Mouse (Mus musculus): ENCODE data around the gene Fbxl19. TPM values are rescaled to one million over a fixed set of nuclear protein-coding genes. Genes with fewer than 3 reads are reported as not detected.

Fbxl19 gene
- polyA plus RNA-seq, 1 experiment = 37.2 TPM

DNA sequence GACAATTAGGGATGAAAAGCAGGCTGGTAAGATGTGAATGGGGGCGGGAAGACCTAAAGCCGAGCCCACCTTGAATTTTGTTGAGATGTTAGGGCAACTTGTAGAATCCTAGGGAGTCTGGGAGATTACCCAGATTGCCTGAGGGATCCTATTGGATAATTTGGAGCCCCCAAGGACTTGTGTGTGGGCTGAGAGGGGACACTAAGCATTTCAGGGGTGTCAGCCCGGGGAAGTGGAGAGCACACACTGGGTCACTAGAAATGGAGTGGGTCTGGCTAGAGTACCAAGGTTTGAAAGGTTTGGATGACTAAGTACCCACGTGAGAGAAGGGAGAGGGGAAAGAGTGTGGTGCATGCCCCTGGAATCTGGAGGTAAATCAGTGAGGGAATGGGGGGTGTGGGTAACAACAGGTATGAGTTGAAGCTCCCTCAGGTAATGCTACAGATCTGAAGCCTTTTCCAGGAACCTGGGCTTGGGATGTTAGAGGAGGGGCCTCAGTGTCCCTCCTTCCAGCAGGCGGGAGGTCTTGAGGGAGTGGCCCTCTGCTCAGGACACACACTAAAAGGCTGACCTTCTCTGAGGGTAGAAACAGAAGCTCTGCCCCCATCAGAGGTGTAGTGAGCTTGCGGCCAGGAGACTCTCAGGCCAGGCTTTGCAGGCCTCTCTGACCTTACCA, 3.4 kb downstream of the Fbxl19 start:
- Histone ChIP-seq H3K36me3 (ENCODE audit: control insufficient read depth, insufficient read depth, low read length) (peaks cover 2% of the 10 kb centered on the region; the same call in 1 of the 2 replicates), H3K27ac (ENCODE audit: control insufficient read depth, insufficient read depth, low read depth, low read length) (peak overlapping the region; percentile 19), H3K4me1 (ENCODE audit: control insufficient read depth, insufficient read depth, low read length) (peaks cover 4% of the 10 kb centered on the region; the same call in 1 of the 2 replicates)

GRCm38 (mm10) chr7:127748235-127748560, 3.9 kb downstream of the Fbxl19 start:
- Histone ChIP-seq H3K36me3 (ENCODE audit: control insufficient read depth, insufficient read depth, low read length) (peaks cover 2% of the 10 kb centered on the region; the same call in 1 of the 2 replicates), H3K27me3 (ENCODE audit: control insufficient read depth, insufficient read depth, low read length) (no peaks in the 10 kb centered on the region), H3K4me3 (ENCODE audit: control insufficient read depth, low read depth, low read length) (peak overlapping the region; percentile 52), H3K27ac (ENCODE audit: control insufficient read depth, insufficient read depth, low read depth, low read length) (peak overlapping the region; percentile 5), H3K4me1 (ENCODE audit: control insufficient read depth, insufficient read depth, low read length) (peaks cover 4% of the 10 kb centered on the region; the same call in 1 of the 2 replicates)
- TF ChIP-seq CTCF (IDR thresholded peaks at IDR 0.05; ENCODE audit: control insufficient read depth, insufficient read depth, insufficient replicate concordance, low read depth, low read length) (no peak), POLR2A (IDR thresholded peaks at IDR 0.05; ENCODE audit: control insufficient read depth, low read depth, low read length) (no peak)

More for the DNA sequence above, 3.4 kb downstream of the Fbxl19 start:
- TF ChIP-seq POLR2A (IDR thresholded peaks at IDR 0.05; ENCODE audit: control insufficient read depth, low read depth, low read length) (peak; percentile 45; the same call in 1 of the 2 replicates), CTCF (IDR thresholded peaks at IDR 0.05; ENCODE audit: control insufficient read depth, insufficient read depth, insufficient replicate concordance, low read depth, low read length) (no peak)
- Histone ChIP-seq H3K27me3 (ENCODE audit: control insufficient read depth, insufficient read depth, low read length) (no peaks in the 10 kb centered on the region), H3K4me3 (ENCODE audit: control insufficient read depth, low read depth, low read length) (peak overlapping the region; percentile 52)

- no peaks in the 10 kb centered on the region for H3K4me1 ChIP-seq (ENCODE audit: control insufficient read depth, insufficient read depth, low read length)
- H3K4me3 ChIP-seq (ENCODE audit: control insufficient read depth, low read depth, low read length) = no peak overlapping the region
- H3K27ac ChIP-seq (ENCODE audit: control insufficient read depth, insufficient read depth, low read depth, low read length) = no peak overlapping the region; the same call in 1 of the 2 replicates
- TF ChIP-seq POLR2A (IDR thresholded peaks at IDR 0.05; ENCODE audit: control insufficient read depth, low read depth, low read length) (no peak), CTCF (IDR thresholded peaks at IDR 0.05; ENCODE audit: control insufficient read depth, insufficient read depth, insufficient replicate concordance, low read depth, low read length) (no peak)
- H3K27me3 ChIP-seq (ENCODE audit: control insufficient read depth, insufficient read depth, low read length) = no peaks in the 10 kb centered on the region
- H3K36me3 ChIP-seq (ENCODE audit: control insufficient read depth, insufficient read depth, low read length) = peaks cover 3% of the 10 kb centered on the region; the same call in 1 of the 2 replicates
Observed at GRCm38 (mm10) chr7:127750131-127751127, 6.1 kb downstream of the Fbxl19 start.

GRCm38 (mm10) chr7:127751619-127752018, 7.3 kb downstream of the Fbxl19 start:
- TF ChIP-seq CTCF (IDR thresholded peaks at IDR 0.05; ENCODE audit: control insufficient read depth, insufficient read depth, insufficient replicate concordance, low read depth, low read length) (no peak), POLR2A (IDR thresholded peaks at IDR 0.05; ENCODE audit: control insufficient read depth, low read depth, low read length) (no peak)
- H3K4me3 ChIP-seq (ENCODE audit: control insufficient read depth, low read depth, low read length) = no peak overlapping the region

GRCm38 (mm10) chr7:127752069-127752468, 7.7 kb downstream of the Fbxl19 start:
- TF ChIP-seq CTCF (IDR thresholded peaks at IDR 0.05; ENCODE audit: control insufficient read depth, insufficient read depth, insufficient replicate concordance, low read depth, low read length) = no peak
- Histone ChIP-seq H3K4me3 (ENCODE audit: control insufficient read depth, low read depth, low read length) (no peak overlapping the region), H3K27ac (ENCODE audit: control insufficient read depth, insufficient read depth, low read depth, low read length) (peak overlapping the region; percentile 77), H3K36me3 (ENCODE audit: control insufficient read depth, insufficient read depth, low read length) (peaks cover 3% of the 10 kb centered on the region; the same call in 1 of the 2 replicates), H3K27me3 (ENCODE audit: control insufficient read depth, insufficient read depth, low read length) (no peaks in the 10 kb centered on the region), H3K4me1 (ENCODE audit: control insufficient read depth, insufficient read depth, low read length) (no peaks in the 10 kb centered on the region; the same call in 1 of the 2 replicates)

More at GRCm38 (mm10) chr7:127751619-127752018, 7.3 kb downstream of the Fbxl19 start:
- Histone ChIP-seq H3K4me1 (ENCODE audit: control insufficient read depth, insufficient read depth, low read length) (no peaks in the 10 kb centered on the region; the same call in 1 of the 2 replicates), H3K27ac (ENCODE audit: control insufficient read depth, insufficient read depth, low read depth, low read length) (peak overlapping the region; percentile 16; the same call in 1 of the 2 replicates), H3K36me3 (ENCODE audit: control insufficient read depth, insufficient read depth, low read length) (peaks cover 3% of the 10 kb centered on the region; the same call in 1 of the 2 replicates), H3K27me3 (ENCODE audit: control insufficient read depth, insufficient read depth, low read length) (no peaks in the 10 kb centered on the region)

GRCm38 (mm10) chr7:127753158-127753557, 8.8 kb downstream of the Fbxl19 start:
- TF ChIP-seq CTCF (IDR thresholded peaks at IDR 0.05; ENCODE audit: control insufficient read depth, insufficient read depth, insufficient replicate concordance, low read depth, low read length) (no peak), POLR2A (IDR thresholded peaks at IDR 0.05; ENCODE audit: control insufficient read depth, low read depth, low read length) (0 out of 2 replicates have a peak, but pooled peaks have one; percentile 5)
- Histone ChIP-seq H3K4me3 (ENCODE audit: control insufficient read depth, low read depth, low read length) (no peak overlapping the region), H3K27ac (ENCODE audit: control insufficient read depth, insufficient read depth, low read depth, low read length) (0 out of 2 replicates have a peak overlapping the region, but pooled peaks have one; percentile 26), H3K4me1 (ENCODE audit: control insufficient read depth, insufficient read depth, low read length) (no peaks in the 10 kb centered on the region; the same call in 1 of the 2 replicates), H3K27me3 (ENCODE audit: control insufficient read depth, insufficient read depth, low read length) (no peaks in the 10 kb centered on the region), H3K36me3 (ENCODE audit: control insufficient read depth, insufficient read depth, low read length) (peaks cover 3% of the 10 kb centered on the region; the same call in 1 of the 2 replicates)
